ENCODE assay signal across 9 mouse cellular contexts in genomic region chr17:47597261-47597660, GRCm38 (mm10). TPM values are rescaled to one million over a fixed set of nuclear protein-coding genes. Genes with fewer than 3 reads are reported as not detected.
DNase-seq lines count a peak whose midpoint lies in the region; ATAC-seq and TF ChIP-seq lines count a peak whose summit lies in the region.
"Had no signal": no experiment of that assay in that cellular context is flagged by ENCODE, and none has a peak within 500 bp of the region (broad histone marks: within the 10 kb centered on the region; RNA-seq: fewer than 3 reads in every experiment).

No protein-coding gene starts in this region.

- peak overlapping the region; percentile 95 for H3K27ac ChIP-seq in midbrain, embryonic 10.5 days (replicated peaks)
- no peak overlapping the region for H3K27ac ChIP-seq in midbrain, postnatal 0 days (ENCODE audit: low read depth, low read length)
- H3K27ac ChIP-seq in intestine, embryonic 15.5 days = peak overlapping the region; percentile 96
- H3K27ac ChIP-seq in neural tube, embryonic 14.5 days (ENCODE audit: low read depth, low read length) = no peak overlapping the region

- no peak overlapping the region for H3K4me2 ChIP-seq in midbrain, postnatal 0 days (ENCODE audit: low read depth, low read length, poor library complexity, severe bottlenecking)
- peak overlapping the region; percentile 79 for H3K4me2 ChIP-seq in intestine, embryonic 15.5 days (replicated peaks)
- H3K4me2 ChIP-seq in neural tube, embryonic 14.5 days (ENCODE audit: low read depth, low read length) = no peak overlapping the region

- TF ChIP-seq CTCF in midbrain, postnatal 0 days (IDR thresholded peaks at IDR 0.05) = no peak

- no peak overlapping the region for H3K9ac ChIP-seq in midbrain, postnatal 0 days (replicated peaks; ENCODE audit: low read length, poor library complexity, severe bottlenecking)
- H3K9ac ChIP-seq in intestine, embryonic 15.5 days = peak overlapping the region; percentile 89; the same call in 1 of the 2 replicates
- 0 out of 2 replicates have a peak overlapping the region, but pooled peaks have one; percentile 25 for H3K9ac ChIP-seq in neural tube, embryonic 14.5 days (replicated peaks; ENCODE audit: low read depth, low read length)

- peak; percentile 61 for DNase-seq in adrenal gland, adult 2 months
- DNase-seq in adrenal gland, adult 8-10 months = no peak
- no peak for DNase-seq in midbrain, embryonic 10.5 days (ENCODE audit: low spot score)
- DNase-seq in midbrain, postnatal 0 days (ENCODE audit: low spot score) = no peak
- no peak for DNase-seq in adipocyte (ENCODE audit: low spot score)
- no peak for DNase-seq in gastrocnemius, postnatal 36 days
- DNase-seq: kidney, adult 8-10 months had no signal

- no peaks in the 10 kb centered on the region for H3K27me3 ChIP-seq in midbrain, embryonic 10.5 days (ENCODE audit: low read depth, poor library complexity, severe bottlenecking)
- H3K27me3 ChIP-seq in midbrain, postnatal 0 days (ENCODE audit: insufficient read depth, low read length) = no peaks in the 10 kb centered on the region
- H3K27me3 ChIP-seq in intestine, embryonic 15.5 days (replicated peaks) = no peaks in the 10 kb centered on the region
- H3K27me3 ChIP-seq in neural tube, embryonic 14.5 days (ENCODE audit: control insufficient read depth, insufficient read depth, low read length) = no peaks in the 10 kb centered on the region

- peak overlapping the region; percentile 96 for H3K4me3 ChIP-seq in midbrain, embryonic 10.5 days
- no peak overlapping the region for H3K4me3 ChIP-seq in midbrain, postnatal 0 days (ENCODE audit: low read depth, low read length)
- peak overlapping the region; percentile 94 for H3K4me3 ChIP-seq in intestine, embryonic 15.5 days (replicated peaks)
- no peak overlapping the region for H3K4me3 ChIP-seq in neural tube, embryonic 14.5 days (ENCODE audit: low read depth, low read length)

- no peaks in the 10 kb centered on the region for H3K9me3 ChIP-seq in midbrain, embryonic 10.5 days (replicated peaks)
- H3K9me3 ChIP-seq in midbrain, postnatal 0 days (ENCODE audit: low read length) = no peaks in the 10 kb centered on the region
- H3K9me3 ChIP-seq in intestine, embryonic 15.5 days = no peaks in the 10 kb centered on the region
- no peaks in the 10 kb centered on the region for H3K9me3 ChIP-seq in neural tube, embryonic 14.5 days (ENCODE audit: control insufficient read depth, low read length)

- H3K4me1 ChIP-seq in midbrain, embryonic 10.5 days = peaks cover 59% of the 10 kb centered on the region
- H3K4me1 ChIP-seq in midbrain, postnatal 0 days (ENCODE audit: insufficient read depth, low read length) = no peaks in the 10 kb centered on the region
- peaks cover 32% of the 10 kb centered on the region for H3K4me1 ChIP-seq in intestine, embryonic 15.5 days (replicated peaks)
- peaks cover 18% of the 10 kb centered on the region for H3K4me1 ChIP-seq in neural tube, embryonic 14.5 days (ENCODE audit: control insufficient read depth, insufficient read depth, low read length)

- WGBS in midbrain, embryonic 10.5 days = 71% methylated on average over 13 of the region's 13 CpGs
- WGBS in midbrain, postnatal 0 days = 49% methylated on average over 13 of the region's 13 CpGs
- WGBS in intestine, embryonic 15.5 days = 46% methylated on average over 13 of the region's 13 CpGs
- WGBS in neural tube, embryonic 14.5 days = 84% methylated on average over 13 of the region's 13 CpGs

- intact Hi-C loops in gastrocnemius, postnatal 36 days (cut with DNase I) = loop anchor here (5.0 kb wide), 1 partner anchor 85 kb away; no protein-coding TSS in a partner anchor

- no peak for ATAC-seq in midbrain, postnatal 0 days (ENCODE audit: low FRiP score)
- ATAC-seq in intestine, embryonic 15.5 days = no peak
- no peak for ATAC-seq in neural tube, embryonic 14.5 days (ENCODE audit: low read depth)

- H3K36me3 ChIP-seq in midbrain, embryonic 10.5 days = peaks cover 54% of the 10 kb centered on the region
- peaks cover 20% of the 10 kb centered on the region for H3K36me3 ChIP-seq in midbrain, postnatal 0 days (ENCODE audit: insufficient read depth, low read length)
- peaks cover 22% of the 10 kb centered on the region for H3K36me3 ChIP-seq in intestine, embryonic 15.5 days
- H3K36me3 ChIP-seq in neural tube, embryonic 14.5 days (ENCODE audit: control insufficient read depth, insufficient read depth, low read length) = peaks cover 17% of the 10 kb centered on the region; the same call in 1 of the 2 replicates

RNA-seq across cellular contexts. Expression of gene Bysl, which starts 14.0 kb away (rescaled TPM):
- 10 to 100 TPM; 17.6 to 22.5 TPM for total RNA-seq in adrenal gland, adult 2 months (2021)
- polyA plus RNA-seq in adrenal gland, adult 2 months (2012; rRNA removed) = 9.4 and 11.7 TPM in 2 replicates
- 10 to 100 TPM; 17.0 to 18.6 (median 17.9) TPM for total RNA-seq in adrenal gland, adult 8-10 months (2022)
- polyA plus RNA-seq in midbrain, embryonic 10.5 days (2016; fragmentation: Nextera tagmentation; extraction: Ambion mirVana) = 41.2 and 41.9 TPM in 2 replicates
- 25.8 and 26.0 TPM in 2 replicates for total RNA-seq in midbrain, postnatal 0 days (2014; rRNA removed)
- 31.9 and 33.1 TPM in 2 replicates for polyA plus RNA-seq in midbrain, postnatal 0 days (2015; fragmentation: Nextera tagmentation; extraction: Ambion mirVana)
- polyA plus RNA-seq in intestine, embryonic 15.5 days (2015; fragmentation: Nextera tagmentation; extraction: Ambion mirVana) = 20.1 and 22.4 TPM in 2 replicates
- 32.7 and 35.0 TPM in 2 replicates for polyA plus RNA-seq in neural tube, embryonic 14.5 days (2014; fragmentation: Nextera tagmentation; extraction: Ambion mirVana)
- 10 to 100 TPM; 13.8 to 14.2 TPM for total RNA-seq in gastrocnemius, postnatal 36 days (2021)

RNA-seq across cellular contexts. Expression of gene Med20, which starts 14.1 kb away (rescaled TPM):
- 10 to 100 TPM; 32.9 to 40.6 TPM for total RNA-seq in adrenal gland, adult 2 months (2021)
- polyA plus RNA-seq in adrenal gland, adult 2 months (2012; rRNA removed) = 15.2 and 17.4 TPM in 2 replicates
- total RNA-seq in adrenal gland, adult 8-10 months (2022) = 10 to 100 TPM; 42.6 to 53.7 (median 48.3) TPM
- 43.2 and 45.9 TPM in 2 replicates for polyA plus RNA-seq in midbrain, embryonic 10.5 days (2016; fragmentation: Nextera tagmentation; extraction: Ambion mirVana)
- 33.8 and 44.7 TPM in 2 replicates for total RNA-seq in midbrain, postnatal 0 days (2014; rRNA removed)
- 32.4 TPM in 2 replicates for polyA plus RNA-seq in midbrain, postnatal 0 days (2015; fragmentation: Nextera tagmentation; extraction: Ambion mirVana)
- 39.8 and 41.2 TPM in 2 replicates for polyA plus RNA-seq in intestine, embryonic 15.5 days (2015; fragmentation: Nextera tagmentation; extraction: Ambion mirVana)
- 38.1 and 43.4 TPM in 2 replicates for polyA plus RNA-seq in neural tube, embryonic 14.5 days (2014; fragmentation: Nextera tagmentation; extraction: Ambion mirVana)
- 10 to 100 TPM; 12.9 to 14.9 TPM for total RNA-seq in gastrocnemius, postnatal 36 days (2021)

RNA-seq across cellular contexts. Expression of gene Gm20517, which starts 14.1 kb away (rescaled TPM):
- 1 to 10 TPM; 2.1 to 2.8 TPM for total RNA-seq in adrenal gland, adult 2 months (2021)
- 1.8 and 3.1 TPM in 2 replicates for polyA plus RNA-seq in adrenal gland, adult 2 months (2012; rRNA removed)
- total RNA-seq in adrenal gland, adult 8-10 months (2022) = 1 to 10 TPM; 3.5 to 6.0 (median 5.1) TPM
- 1.4 and 2.2 TPM in 2 replicates for polyA plus RNA-seq in midbrain, embryonic 10.5 days (2016; fragmentation: Nextera tagmentation; extraction: Ambion mirVana)
- 3.2 and 8.0 TPM in 2 replicates for total RNA-seq in midbrain, postnatal 0 days (2014; rRNA removed)
- polyA plus RNA-seq in midbrain, postnatal 0 days (2015; fragmentation: Nextera tagmentation; extraction: Ambion mirVana) = 0.96 and 1.1 TPM in 2 replicates
- 0.54 and 0.88 TPM in 2 replicates for polyA plus RNA-seq in intestine, embryonic 15.5 days (2015; fragmentation: Nextera tagmentation; extraction: Ambion mirVana)
- 2.3 and 2.9 TPM in 2 replicates for polyA plus RNA-seq in neural tube, embryonic 14.5 days (2014; fragmentation: Nextera tagmentation; extraction: Ambion mirVana)
- 1 to 10 TPM in 1 of 2 experiments, under 1 TPM in 1; 0.42 to 1.3 TPM for total RNA-seq in gastrocnemius, postnatal 36 days (2021)

RNA-seq across cellular contexts. Expression of gene Usp49, which starts 33.2 kb away (rescaled TPM):
- total RNA-seq in adrenal gland, adult 2 months (2021) = 1 to 10 TPM; 4.6 to 4.8 TPM
- 5.4 and 6.6 TPM in 2 replicates for polyA plus RNA-seq in adrenal gland, adult 2 months (2012; rRNA removed)
- 10 to 100 TPM in 1 of 4 experiments, 1 to 10 TPM in 3; 4.1 to 11.1 (median 6.8) TPM for total RNA-seq in adrenal gland, adult 8-10 months (2022)
- 4.9 and 7.3 TPM in 2 replicates for polyA plus RNA-seq in midbrain, embryonic 10.5 days (2016; fragmentation: Nextera tagmentation; extraction: Ambion mirVana)
- 24.3 and 24.4 TPM in 2 replicates for total RNA-seq in midbrain, postnatal 0 days (2014; rRNA removed)
- polyA plus RNA-seq in midbrain, postnatal 0 days (2015; fragmentation: Nextera tagmentation; extraction: Ambion mirVana) = 3.7 and 3.9 TPM in 2 replicates
- 5.9 and 6.3 TPM in 2 replicates for polyA plus RNA-seq in intestine, embryonic 15.5 days (2015; fragmentation: Nextera tagmentation; extraction: Ambion mirVana)
- polyA plus RNA-seq in neural tube, embryonic 14.5 days (2014; fragmentation: Nextera tagmentation; extraction: Ambion mirVana) = 5.9 and 6.5 TPM in 2 replicates
- 1 to 10 TPM; 3.2 to 3.3 TPM for total RNA-seq in gastrocnemius, postnatal 36 days (2021)

Comparison
In these comparisons a context has a peak if more than half of its experiments do, and no peak if none do; other contexts are left out.
1. H3K27ac ChIP-seq: peak in midbrain, embryonic 10.5 days (single experiment) and intestine, embryonic 15.5 days (single experiment); none in midbrain, postnatal 0 days (single experiment) and neural tube, embryonic 14.5 days (single experiment).
2. H3K4me3 ChIP-seq: peak in midbrain, embryonic 10.5 days (single experiment) and intestine, embryonic 15.5 days (single experiment); none in midbrain, postnatal 0 days (single experiment) and neural tube, embryonic 14.5 days (single experiment).